Mouse (Mus musculus) bone marrow, adult 2 months (tissue): ENCODE data around the gene Kcnab1.

Experiments used
- CTCF ChIP-seq: fragments of 200-500 bp; IDR thresholded peaks from 2 replicates; pipeline ENCODE4 v1.5.1; 2011; ENCODE audit warnings: low read length, control low read depth; ENCODE audit not compliant: control insufficient read depth, insufficient read depth
- POLR2A ChIP-seq: fragments of 200-500 bp; IDR thresholded peaks from 2 replicates; pipeline ENCODE4 v1.6.1; 2011; ENCODE audit warnings: low read depth, mild to moderate bottlenecking, control low read depth, low read length, borderline replicate concordance; ENCODE audit not compliant: control insufficient read depth

DNA sequence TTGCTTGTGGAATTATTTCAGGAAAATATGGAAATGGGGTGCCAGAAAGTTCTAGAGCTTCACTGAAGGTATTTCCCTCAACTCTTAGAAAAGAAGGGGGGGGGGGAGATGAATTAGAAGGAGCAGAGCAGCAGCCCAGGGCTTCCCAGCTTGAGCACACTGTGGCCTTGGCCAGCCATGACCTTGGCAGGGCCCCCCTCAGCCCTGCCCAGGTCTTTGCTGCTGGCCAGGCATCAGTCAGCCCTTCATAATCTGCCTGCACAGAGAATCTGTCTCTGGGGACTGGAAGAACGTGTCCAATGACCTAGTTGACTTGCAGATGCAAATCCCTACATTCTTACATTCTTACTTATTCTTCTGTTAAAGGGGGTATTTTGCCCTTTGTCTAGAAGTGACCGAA, 249.1 kb downstream of the Kcnab1 start:
- no peak for TF ChIP-seq CTCF
- no peak for TF ChIP-seq POLR2A
